Mouse (Mus musculus) CD4-positive, CD25-positive, alpha-beta regulatory T cell, adult 2 months (primary cell): ENCODE measurements around the gene Pym1.

ENCODE experiments used
- DNase-seq: peaks from one replicate; pipeline ENCODE4 v3.0.0-alpha.2; 2012; ENCODE audit warnings: low read depth, low spot score

The Pym1 gene

DNA sequence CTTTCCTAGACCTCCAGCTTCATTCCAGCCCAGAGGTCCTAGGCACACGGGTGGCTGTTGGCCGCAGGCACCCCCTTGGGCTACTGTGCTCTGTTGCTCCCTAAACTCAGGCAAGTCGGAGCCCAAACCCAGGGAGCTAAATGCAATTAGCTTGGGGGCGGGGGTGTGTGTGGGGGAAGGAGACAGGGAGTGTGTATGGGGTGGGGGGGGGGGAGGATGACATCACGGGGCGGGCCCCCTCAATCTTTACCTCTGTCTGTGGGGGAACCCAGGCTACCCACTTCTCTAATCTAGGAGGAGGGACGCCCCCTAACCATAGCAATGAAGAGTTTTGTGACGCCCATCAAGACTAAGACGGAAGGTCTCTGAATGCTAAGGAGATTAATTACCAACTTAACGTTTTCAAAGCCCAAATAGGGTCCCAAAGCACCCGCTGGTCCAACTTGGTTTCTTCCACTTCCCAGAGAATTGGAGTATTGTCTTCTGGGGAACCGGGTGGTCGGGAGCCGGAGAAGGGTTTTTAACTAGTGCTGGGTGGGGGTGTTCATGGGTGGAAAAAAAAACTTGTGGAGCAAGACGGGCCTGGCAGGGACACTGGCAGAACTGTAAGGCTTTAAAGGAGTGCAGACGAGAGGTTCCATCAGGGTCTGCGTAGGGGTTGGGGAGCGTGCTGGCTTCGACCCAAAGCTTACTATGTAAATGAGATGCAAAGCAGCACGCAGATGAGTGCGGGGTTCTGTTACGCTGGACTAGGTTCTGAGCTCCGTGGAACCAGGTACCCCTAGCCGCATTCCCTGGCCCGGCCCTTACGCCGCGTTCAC, 56.8 kb downstream of the Pym1 start, which contains the start of gene Tmem198b:
Gene Tmem198b, minus strand, starts transcription at position 100 of the 821 bp plus-strand sequence.
- DNase-seq = peak; percentile 69

GRCm38 (mm10) chr10:128805092-128806000, 57.7 kb downstream of the Pym1 start:
- DNase-seq = peak; percentile 99

- DNase-seq = no peak
These were observed 58.4 kb downstream of the Pym1 start for GRCm38 (mm10) chr10:128806086-128806485.

GRCm38 (mm10) chr10:128807018-128807417, 59.3 kb downstream of the Pym1 start:
- DNase-seq = no peak
